Mouse (Mus musculus) neural tube, embryonic 15.5 days (tissue): ENCODE data around the gene Zfp462. TPM values are rescaled to one million over a fixed set of nuclear protein-coding genes. Genes with fewer than 3 reads are reported as not detected.

ENCODE experiments used
- ATAC-seq: fragments of 200-750 bp; cut with Nextera tagmentation; 2 replicates; pipeline ENCODE4 v1.8.0; 2017; ENCODE audit warnings: mild to moderate bottlenecking, moderate TSS enrichment, moderate library complexity; ENCODE audit not compliant: low FRiP score
- H3K27ac ChIP-seq: fragments of 300-500 bp; sonication (generic); replicated peaks from 2 replicates; pipeline ENCODE4 v1.5.1; 2015; ENCODE audit warnings: mild to moderate bottlenecking, inconsistent platforms
- H3K27me3 ChIP-seq: fragments of 300-500 bp; sonication (generic); replicated peaks from 2 replicates; pipeline ENCODE4 v1.6.1; 2015; ENCODE audit warnings: inconsistent platforms
- H3K36me3 ChIP-seq: fragments of 300-500 bp; sonication (generic); 2 replicates; pipeline ENCODE4 v1.6.1; 2015; ENCODE audit warnings: inconsistent platforms
- H3K4me1 ChIP-seq: fragments of 300-500 bp; sonication (generic); 2 replicates; pipeline ENCODE4 v1.6.1; 2015; ENCODE audit warnings: inconsistent platforms
- H3K4me2 ChIP-seq: fragments of 300-500 bp; sonication (generic); 2 replicates; pipeline ENCODE4 v1.6.1; 2015; ENCODE audit warnings: inconsistent platforms, mild to moderate bottlenecking, moderate library complexity
- H3K4me3 ChIP-seq: fragments of 300-500 bp; sonication (generic); replicated peaks from 2 replicates; pipeline ENCODE4 v1.5.1; 2015; ENCODE audit warnings: mild to moderate bottlenecking, inconsistent platforms
- H3K9ac ChIP-seq: fragments of 300-500 bp; sonication (generic); replicated peaks from 2 replicates; pipeline ENCODE4 v1.6.1; 2015; ENCODE audit warnings: mild to moderate bottlenecking, inconsistent platforms
- H3K9me3 ChIP-seq: fragments of 300-500 bp; sonication (generic); replicated peaks from 2 replicates; pipeline ENCODE4 v1.6.1; 2016; ENCODE audit warnings: inconsistent platforms
- WGBS: fragments of 180-500 bp; shearing (Covaris S2); methylation state at CpG from one replicate; pipeline ENCODE4 v1.1.7; 2015; ENCODE audit warnings: mixed read lengths; 5-methylcytosine and 5-hydroxymethylcytosine counted together
- polyA plus RNA-seq: library from polyadenylated mRNA; unstranded; fragments of >200 nt; fragmentation: Nextera tagmentation; extraction: Ambion mirVana; gene quantifications from 2 replicates; pipeline ENCODE4 v1.2.1, GENCODE M21; 2015

Zfp462 gene
- polyA plus RNA-seq, 1 experiment from 2014 or later, result 8.2 TPM

- Histone ChIP-seq H3K9me3 (no peaks in the 10 kb centered on the region), H3K4me2 (no peak overlapping the region), H3K4me3 (no peak overlapping the region), H3K36me3 (0 out of 2 replicates have a peak, but pooled peaks cover under 1% of the 10 kb centered on the region), H3K27ac (no peak overlapping the region), H3K9ac (no peak overlapping the region), H3K4me1 (no peaks in the 10 kb centered on the region), H3K27me3 (no peaks in the 10 kb centered on the region)
- no peak for ATAC-seq
- 38% methylated on average over 6 of the region's 6 CpGs for WGBS
Observed at GRCm38 (mm10) chr4:55088922-55089321, 144.1 kb downstream of the Zfp462 start.

- ATAC-seq, result no peak
- 41% methylated on average over 2 of the region's 2 CpGs for WGBS
- Histone ChIP-seq H3K27ac (no peak overlapping the region), H3K9ac (no peak overlapping the region), H3K9me3 (no peaks in the 10 kb centered on the region), H3K27me3 (no peaks in the 10 kb centered on the region), H3K4me1 (0 out of 2 replicates have a peak, but pooled peaks cover 4% of the 10 kb centered on the region), H3K36me3 (no peaks in the 10 kb centered on the region), H3K4me3 (no peak overlapping the region), H3K4me2 (no peak overlapping the region)
Observed at GRCm38 (mm10) chr4:55097157-55097556, 152.3 kb downstream of the Zfp462 start.

- Histone ChIP-seq H3K36me3 (no peaks in the 10 kb centered on the region), H3K9me3 (no peaks in the 10 kb centered on the region), H3K4me1 (0 out of 2 replicates have a peak, but pooled peaks cover 4% of the 10 kb centered on the region), H3K4me3 (no peak overlapping the region), H3K9ac (no peak overlapping the region), H3K27ac (no peak overlapping the region), H3K27me3 (no peaks in the 10 kb centered on the region), H3K4me2 (no peak overlapping the region)
- 39% methylated on average over 6 of the region's 6 CpGs for WGBS
- ATAC-seq, result no peak; the same call in 1 of the 2 replicates
Observed at GRCm38 (mm10) chr4:55098366-55098765, 153.5 kb downstream of the Zfp462 start.

- H3K27me3 ChIP-seq, result no peaks in the 10 kb centered on the region
- no peak for ATAC-seq
- H3K4me3 ChIP-seq, result no peak overlapping the region
- no peak overlapping the region for H3K4me2 ChIP-seq
- no peaks in the 10 kb centered on the region for H3K9me3 ChIP-seq
- no peak overlapping the region for H3K9ac ChIP-seq
- H3K4me1 ChIP-seq, result 0 out of 2 replicates have a peak, but pooled peaks cover 4% of the 10 kb centered on the region
- 80% methylated on average over 2 of the region's 2 CpGs for WGBS
- no peaks in the 10 kb centered on the region for H3K36me3 ChIP-seq
- no peak overlapping the region for H3K27ac ChIP-seq
Observed at GRCm38 (mm10) chr4:55100851-55101250, 156.0 kb downstream of the Zfp462 start.

GRCm38 (mm10) chr4:55101601-55102000 is 156.8 kb downstream of the Zfp462 start:
- H3K27ac ChIP-seq, result no peak overlapping the region
- no peaks in the 10 kb centered on the region for H3K9me3 ChIP-seq
- no peak for ATAC-seq
- no peaks in the 10 kb centered on the region for H3K27me3 ChIP-seq
- no peaks in the 10 kb centered on the region for H3K36me3 ChIP-seq
- no peak overlapping the region for H3K9ac ChIP-seq
- no peak overlapping the region for H3K4me2 ChIP-seq
- 89% methylated on average over 9 of the region's 9 CpGs for WGBS
- 0 out of 2 replicates have a peak, but pooled peaks cover 4% of the 10 kb centered on the region for H3K4me1 ChIP-seq
- H3K4me3 ChIP-seq, result no peak overlapping the region

GRCm38 (mm10) chr4:55102382-55102781 is 157.5 kb downstream of the Zfp462 start:
- 89% methylated on average over 3 of the region's 3 CpGs for WGBS
- no peak for ATAC-seq
- H3K4me1 ChIP-seq, result 0 out of 2 replicates have a peak, but pooled peaks cover 4% of the 10 kb centered on the region
- no peak overlapping the region for H3K4me3 ChIP-seq
- H3K27me3 ChIP-seq, result no peaks in the 10 kb centered on the region
- no peak overlapping the region for H3K27ac ChIP-seq
- no peak overlapping the region for H3K4me2 ChIP-seq
- no peaks in the 10 kb centered on the region for H3K36me3 ChIP-seq
- H3K9me3 ChIP-seq, result no peaks in the 10 kb centered on the region
- no peak overlapping the region for H3K9ac ChIP-seq

- H3K27ac ChIP-seq, result no peak overlapping the region
- WGBS, result 86% methylated on average over 3 of the region's 3 CpGs
- no peaks in the 10 kb centered on the region for H3K36me3 ChIP-seq
- H3K9me3 ChIP-seq, result no peaks in the 10 kb centered on the region
- H3K27me3 ChIP-seq, result no peaks in the 10 kb centered on the region
- H3K4me2 ChIP-seq, result no peak overlapping the region
- H3K4me3 ChIP-seq, result no peak overlapping the region
- 0 out of 2 replicates have a peak, but pooled peaks cover under 1% of the 10 kb centered on the region for H3K4me1 ChIP-seq
- no peak for ATAC-seq
- H3K9ac ChIP-seq, result no peak overlapping the region
Observed at GRCm38 (mm10) chr4:55103575-55103974, 158.7 kb downstream of the Zfp462 start.

- Histone ChIP-seq H3K4me1 (no peaks in the 10 kb centered on the region), H3K27ac (no peak overlapping the region), H3K4me3 (no peak overlapping the region), H3K9me3 (no peaks in the 10 kb centered on the region), H3K9ac (no peak overlapping the region), H3K27me3 (no peaks in the 10 kb centered on the region), H3K36me3 (no peaks in the 10 kb centered on the region), H3K4me2 (no peak overlapping the region)
- ATAC-seq, result no peak
- whole genome bisulfite sequencing, result 52% methylated on average over 10 of the region's 10 CpGs
Observed at GRCm38 (mm10) chr4:55117839-55118487, 173.1 kb downstream of the Zfp462 start.

GRCm38 (mm10) chr4:55121126-55121525 is 176.3 kb downstream of the Zfp462 start:
- 82% methylated on average over 2 of the region's 2 CpGs for WGBS
- ATAC-seq, result no peak
- H3K4me2 ChIP-seq, result no peak overlapping the region

GRCm38 (mm10) chr4:55121952-55122351 is 177.1 kb downstream of the Zfp462 start:
- H3K4me2 ChIP-seq, result no peak overlapping the region
- no peaks in the 10 kb centered on the region for H3K27me3 ChIP-seq
- peaks cover 7% of the 10 kb centered on the region; the same call in 1 of the 2 replicates for H3K4me1 ChIP-seq
- no peaks in the 10 kb centered on the region for H3K9me3 ChIP-seq
- WGBS, result 35% methylated on average over 6 of the region's 6 CpGs
- H3K4me3 ChIP-seq, result no peak overlapping the region
- H3K36me3 ChIP-seq, result no peaks in the 10 kb centered on the region
- ATAC-seq, result no peak
- no peak overlapping the region for H3K9ac ChIP-seq
- no peak overlapping the region for H3K27ac ChIP-seq

More at GRCm38 (mm10) chr4:55121126-55121525, 176.3 kb downstream of the Zfp462 start:
- Histone ChIP-seq H3K27ac (no peak overlapping the region), H3K9me3 (no peaks in the 10 kb centered on the region), H3K27me3 (no peaks in the 10 kb centered on the region), H3K9ac (no peak overlapping the region), H3K36me3 (no peaks in the 10 kb centered on the region), H3K4me1 (peaks cover 7% of the 10 kb centered on the region; the same call in 1 of the 2 replicates), H3K4me3 (no peak overlapping the region)

- peaks cover 7% of the 10 kb centered on the region; the same call in 1 of the 2 replicates for H3K4me1 ChIP-seq
- H3K4me2 ChIP-seq, result no peak overlapping the region
- no peaks in the 10 kb centered on the region for H3K27me3 ChIP-seq
- no peak overlapping the region for H3K9ac ChIP-seq
- no peak overlapping the region for H3K27ac ChIP-seq
- no peak overlapping the region for H3K4me3 ChIP-seq
- 0 out of 2 replicates have a peak, but pooled peaks cover 3% of the 10 kb centered on the region for H3K9me3 ChIP-seq
- H3K36me3 ChIP-seq, result no peaks in the 10 kb centered on the region
- 92% methylated on average over 3 of the region's 3 CpGs for WGBS
- ATAC-seq, result no peak
Observed at GRCm38 (mm10) chr4:55124126-55124525, 179.3 kb downstream of the Zfp462 start.

- Histone ChIP-seq H3K27ac (no peak overlapping the region), H3K36me3 (no peaks in the 10 kb centered on the region), H3K4me1 (peaks cover 7% of the 10 kb centered on the region; the same call in 1 of the 2 replicates), H3K9ac (no peak overlapping the region), H3K4me2 (peak overlapping the region; percentile 15; the same call in 1 of the 2 replicates), H3K4me3 (no peak overlapping the region), H3K9me3 (0 out of 2 replicates have a peak, but pooled peaks cover 3% of the 10 kb centered on the region), H3K27me3 (no peaks in the 10 kb centered on the region)
- 48% methylated on average over 11 of the region's 11 CpGs for WGBS
- peak; percentile 45; the same call in 1 of the 2 replicates for ATAC-seq
Observed at GRCm38 (mm10) chr4:55125048-55125737, 180.3 kb downstream of the Zfp462 start.
